Mouse (Mus musculus) c-Kit-positive CD71-positive TER-119-positive erythroid progenitor cells, embryonic 14.5 days (primary cell): Measurements from ENCODE around the gene Etv2.

Experiments
- DNase-seq: peaks from one replicate; pipeline ENCODE4 v3.0.0-alpha.2; 2013; ENCODE audit warnings: low spot score

Etv2 gene

GRCm38 (mm10) chr7:30588676-30589434, 46.8 kb downstream of the Etv2 start, which contains the start of gene Kmt2b:
Kmt2b (minus strand) TSS chr7:30588726.
- DNase-seq, result peak; percentile 92

DNA sequence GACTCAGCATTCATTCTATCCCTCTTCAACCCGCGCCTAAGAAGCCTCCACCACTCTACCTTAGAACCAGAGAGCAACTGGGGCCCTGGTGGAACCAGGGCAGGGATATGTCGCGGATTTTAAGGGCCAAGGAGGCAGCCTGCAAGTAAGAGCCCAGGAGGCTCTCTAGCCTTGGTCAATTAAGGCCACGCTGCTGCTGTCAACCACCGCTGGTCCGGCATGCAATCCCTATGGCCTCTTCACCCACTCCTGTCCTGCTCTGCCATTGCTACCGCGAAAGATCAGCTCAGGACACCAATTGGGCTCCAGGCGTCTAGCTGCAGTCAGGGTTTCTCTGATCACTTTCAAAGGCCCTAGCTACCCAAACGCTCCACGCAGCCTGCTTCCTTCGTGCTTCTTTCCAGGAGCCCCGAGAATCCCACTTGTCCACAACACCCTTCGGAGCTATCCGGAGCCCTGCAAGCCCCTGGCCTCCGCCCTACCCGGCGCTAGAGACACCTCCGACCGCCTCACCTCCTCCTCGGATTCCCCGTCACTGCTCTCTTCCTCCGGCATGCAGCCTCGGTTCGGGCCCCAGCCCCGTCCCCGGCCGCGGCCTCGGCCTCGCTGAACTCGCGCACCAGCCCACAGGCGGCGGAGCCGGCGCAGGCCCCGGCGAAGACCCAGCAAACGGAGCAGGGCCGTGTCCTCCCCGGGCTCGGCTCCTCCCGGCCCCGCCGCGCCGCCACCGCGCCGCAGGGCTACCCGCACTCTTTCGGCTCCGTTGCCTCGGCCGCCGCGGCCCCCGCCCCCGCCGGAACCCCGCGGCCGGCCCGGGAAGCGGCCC, 47.6 kb downstream of the Etv2 start:
- DNase-seq, result peak; percentile 42

DNA sequence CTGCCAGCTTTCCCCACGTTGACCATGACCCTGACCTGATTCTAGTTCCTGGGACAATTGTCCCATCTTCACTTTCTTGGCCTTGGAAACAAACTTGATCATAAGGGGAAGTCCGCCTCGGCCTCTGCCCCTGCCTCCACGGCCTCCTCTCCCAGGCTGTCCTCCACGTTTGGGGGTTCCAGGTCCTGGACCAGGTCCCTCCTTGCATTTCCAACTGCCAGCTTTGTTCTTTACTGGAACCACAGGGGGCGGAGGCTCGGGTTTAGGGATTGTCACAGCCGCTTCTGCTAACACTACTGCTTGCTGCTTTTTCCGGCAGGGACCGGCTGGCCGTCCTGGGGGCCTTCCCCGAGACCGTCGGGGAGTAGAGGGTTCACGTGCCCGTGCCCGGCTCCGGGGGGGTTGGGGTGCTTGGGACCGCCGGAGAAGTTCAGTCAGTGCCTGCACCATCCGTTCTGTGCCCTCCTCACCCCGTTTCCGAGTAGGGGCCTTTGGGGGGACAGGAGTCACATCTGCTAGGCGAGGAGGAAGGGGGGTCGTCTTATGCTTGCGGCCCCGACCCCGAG, 49.1 kb downstream of the Etv2 start:
- no peak for DNase-seq

- DNase-seq, result no peak
Measured at GRCm38 (mm10) chr7:30585170-30585569, 50.5 kb downstream of the Etv2 start.

DNA sequence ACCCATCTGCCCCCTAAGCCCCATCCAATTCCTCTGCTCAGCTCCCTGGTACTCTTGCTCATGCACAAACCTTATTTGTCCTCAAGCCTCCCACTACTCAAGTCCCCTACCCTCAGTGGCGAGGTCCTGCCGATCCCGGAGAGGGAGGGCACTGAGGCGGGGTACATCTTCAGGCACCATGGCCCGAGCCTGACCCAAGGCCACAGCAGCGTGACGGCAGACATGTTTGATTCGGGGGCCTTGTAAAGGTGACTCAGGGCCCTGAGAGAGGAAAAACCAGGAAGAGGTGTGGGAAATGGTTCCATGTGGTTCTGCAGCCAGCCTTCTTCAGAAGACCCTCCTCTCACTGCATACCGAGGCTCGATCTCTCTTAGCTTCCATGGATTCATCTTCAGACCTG, 51.3 kb downstream of the Etv2 start:
- no peak for DNase-seq
